Mouse (Mus musculus) testis, adult 10 weeks (tissue): ENCODE measurements around the gene Olfr982. TPM values are rescaled to one million over a fixed set of nuclear protein-coding genes. Genes with fewer than 3 reads are reported as not detected.

Source experiments
- polyA plus RNA-seq: library from polyadenylated mRNA; stranded (reverse); fragments of 350-450 nt; fragmentation: Illumina TruSeq; extraction: RNeasy Lipid Tissue Mini Kit (QIAGEN cat#74804); gene quantifications from one replicate; pipeline ENCODE4 v1.2.3, GENCODE M21; 2014; ENCODE audit warnings: low read depth, low replicate concordance

Gene Olfr982
- 0.03 TPM for polyA plus RNA-seq

GRCm38 (mm10) chr9:40073529-40073928 lies at the start of gene Olfr982:
TSS of gene Olfr982 (plus strand) at chr9:40073829.

GRCm38 (mm10) chr9:40093495-40093894 lies 19.9 kb downstream of the Olfr982 start, which contains the start of gene Olfr983:
TSS of gene Olfr983 (minus strand) at chr9:40093595.

DNA sequence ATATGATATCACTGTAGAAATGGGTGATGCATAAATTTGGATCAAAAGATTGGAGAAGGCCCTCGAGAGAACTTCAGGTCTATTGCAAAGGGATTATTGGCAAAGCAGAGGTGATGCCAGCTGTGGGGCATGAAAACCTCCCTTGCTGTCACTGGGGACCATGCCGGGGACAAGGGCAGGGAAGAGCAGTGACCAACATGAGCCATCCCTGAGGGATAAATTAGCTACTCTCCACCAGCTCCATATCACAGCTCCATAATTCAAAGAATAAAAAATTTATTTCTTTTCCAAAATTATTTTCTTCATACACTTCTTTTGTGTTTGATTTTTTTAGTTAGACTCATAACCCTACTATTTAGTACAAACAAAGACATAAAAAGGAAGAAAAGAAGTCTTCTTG lies 40.5 kb downstream of the Olfr982 start, which contains the start of gene Olfr984:
TSS of gene Olfr984 (minus strand) at position 101 of the 400 bp plus-strand sequence.

Other genes starting within 250 kb of the Olfr982 start
- gene Olfr971, start 237.0 kb upstream of the Olfr982 start, polyA plus RNA-seq = not detected
- not detected for gene Olfr972, start 207.4 kb upstream of the Olfr982 start, polyA plus RNA-seq
- not detected for gene Olfr229, start 166.5 kb upstream of the Olfr982 start, polyA plus RNA-seq
- not detected for gene Olfr974, start 136.3 kb upstream of the Olfr982 start, polyA plus RNA-seq
- 0.29 TPM for gene Olfr975, start 121.8 kb upstream of the Olfr982 start, polyA plus RNA-seq
- gene Olfr976, start 112.7 kb upstream of the Olfr982 start, polyA plus RNA-seq = 0.43 TPM
- gene Olfr978, start 81.7 kb upstream of the Olfr982 start, polyA plus RNA-seq = not detected
- 0.21 TPM for gene Olfr979, start 70.4 kb upstream of the Olfr982 start, polyA plus RNA-seq
- gene Olfr980, start 64.2 kb upstream of the Olfr982 start, polyA plus RNA-seq = 0.39 TPM
- gene Olfr981, start 52.4 kb upstream of the Olfr982 start, polyA plus RNA-seq = 0.04 TPM
- not detected for gene Olfr983, start 19.8 kb downstream of the Olfr982 start, polyA plus RNA-seq
- not detected for gene Olfr984, start 40.4 kb downstream of the Olfr982 start, polyA plus RNA-seq
- not detected for gene Olfr985, start 56.4 kb downstream of the Olfr982 start, polyA plus RNA-seq
- gene Tmem225, start 74.3 kb downstream of the Olfr982 start, polyA plus RNA-seq = 259 TPM
- gene Olfr986, start 107.1 kb downstream of the Olfr982 start, polyA plus RNA-seq = 0.06 TPM
- gene Zfp202, start 118.5 kb downstream of the Olfr982 start, polyA plus RNA-seq = 12.1 TPM
- 0.39 TPM for gene Scn3b, start 195.4 kb downstream of the Olfr982 start, polyA plus RNA-seq